Mouse (Mus musculus): Measurements from ENCODE around the gene Ltc4s. TPM values are rescaled to one million over a fixed set of nuclear protein-coding genes. Genes with fewer than 3 reads are reported as not detected.

Gene Ltc4s
- total and polyA plus RNA-seq, 3 experiments = 0.47 to 2.0 (median 1.4) TPM

- Histone ChIP-seq H3K9ac (ENCODE audit: insufficient read depth, low read depth) (no peak overlapping the region), H3K36me3 (replicated peaks in 1 of 2; ENCODE audit: control insufficient read depth in 1 of 2, insufficient read depth in 1 of 2, low read length in 1 of 2) (no peaks in the 10 kb centered on the region), H3K4me3 (replicated peaks in 1 of 3; ENCODE audit: low read depth in 2 of 3, low read length in 2 of 3, poor library complexity in 1 of 3) (no peak overlapping the region), H3K27me3 (replicated peaks) (no peaks in the 10 kb centered on the region), H3K27ac (ENCODE audit: insufficient read depth, low read depth) (no peak overlapping the region), H3K4me2 (ENCODE audit: insufficient read depth, low read depth, poor library complexity, severe bottlenecking) (no peak overlapping the region), H3K9me3 (replicated peaks; ENCODE audit: low read length) (no peaks in the 10 kb centered on the region), H3K4me1 (ENCODE audit: control insufficient read depth in 1 of 2, insufficient read depth in 2 of 2) (peaks cover 14 to 19% of the 10 kb centered on the region in 2 experiments), H3K79me2 (replicated peaks; ENCODE audit: control insufficient read depth, extremely low read depth, insufficient read depth, poor library complexity, severe bottlenecking) (no peaks in the 10 kb centered on the region)
- DNase-seq (ENCODE audit: extremely low read depth) = no peak
- no peak for TF ChIP-seq ZKSCAN1 (IDR thresholded peaks at IDR 0.05; ENCODE audit: borderline replicate concordance, low read depth, low read length)
- TF ChIP-seq JUND (conservative IDR thresholded peaks at IDR 0.05; ENCODE audit: low read depth, low read length) = no peak
- TF ChIP-seq MXI1 (IDR thresholded peaks at IDR 0.05; ENCODE audit: low read depth, low read length) = no peak
- no peak for TF ChIP-seq E2F4 (IDR thresholded peaks at IDR 0.05; ENCODE audit: insufficient replicate concordance, low read depth, low read length)
- no peak for TF ChIP-seq SIN3A (IDR thresholded peaks at IDR 0.05; ENCODE audit: low read length)
- TF ChIP-seq ZMIZ1 (IDR thresholded peaks at IDR 0.05; ENCODE audit: low read depth, low read length) = no peak
- no peak for TF ChIP-seq POLR2A (IDR thresholded peaks at IDR 0.05; ENCODE audit: low read depth, low read length)
- no peak for TF ChIP-seq RAD21 (IDR thresholded peaks at IDR 0.05; ENCODE audit: low read depth, low read length)
- no peak for TF ChIP-seq CHD2 (IDR thresholded peaks at IDR 0.05; ENCODE audit: low read length)
- TF ChIP-seq CHD1 (IDR thresholded peaks at IDR 0.05; ENCODE audit: low read depth, low read length) = no peak
- TF ChIP-seq PAX5 (IDR thresholded peaks at IDR 0.05; ENCODE audit: low read length) = no peak
- no peak for TF ChIP-seq ZNF384 (IDR thresholded peaks at IDR 0.05; ENCODE audit: low read depth, low read length)
- no peak for TF ChIP-seq USF1 (IDR thresholded peaks at IDR 0.05; ENCODE audit: low read depth, low read length)
- no peak for TF ChIP-seq GABPA (IDR thresholded peaks at IDR 0.05; ENCODE audit: insufficient replicate concordance, low read depth, low read length)
- TF ChIP-seq USF2 (conservative IDR thresholded peaks at IDR 0.05; ENCODE audit: low read depth, low read length) = no peak
- dilution Hi-C loops (cut with MboI; ENCODE audit: extremely low pct_ligation_motif_present, extremely low pct_unique_long_range_greater_than_20kb, low sequenced_read_pairs) (no loop called here), in situ Hi-C loops (cut with MboI; ENCODE audit: low pct_ligation_motif_present, low pct_unique_long_range_greater_than_20kb, low sequenced_read_pairs) (no loop called here)
Observed at GRCm38 (mm10) chr11:50248473-50249171, 10.2 kb upstream of the Ltc4s start.

DNA sequence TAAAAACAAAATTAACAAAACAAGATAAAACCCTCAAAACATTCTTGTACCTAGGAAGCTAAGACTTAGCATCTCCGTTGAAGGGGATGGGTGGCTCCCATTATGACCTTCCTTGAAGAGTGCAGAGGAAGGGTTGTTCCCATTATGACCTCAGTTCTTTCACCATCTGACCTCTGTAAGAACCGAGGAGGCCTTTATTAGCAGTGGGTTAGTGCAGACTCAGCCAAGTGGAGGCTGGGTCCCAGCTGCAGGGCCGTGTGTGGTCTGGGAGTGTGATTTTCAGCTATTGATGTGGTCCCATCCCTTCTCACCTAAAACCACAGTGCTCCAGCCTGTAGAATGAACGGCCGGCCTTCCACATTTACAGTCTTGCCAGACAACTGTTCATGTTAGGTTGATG lies 6.9 kb upstream of the Ltc4s start:
- in situ Hi-C loops (cut with MboI; ENCODE audit: low pct_ligation_motif_present, low pct_unique_long_range_greater_than_20kb, low sequenced_read_pairs) = no loop called here
- no peaks in the 10 kb centered on the region for H3K36me3 ChIP-seq (replicated peaks in 1 of 2; ENCODE audit: control insufficient read depth in 1 of 2, insufficient read depth in 1 of 2, low read length in 1 of 2)
- H3K27ac ChIP-seq (ENCODE audit: insufficient read depth, low read depth) = no peak overlapping the region
- H3K4me1 ChIP-seq (ENCODE audit: control insufficient read depth in 1 of 2, insufficient read depth in 2 of 2) = peaks cover 0 to 3% of the 10 kb centered on the region in 2 experiments; a peak in 1 of 4 replicates
- H3K4me2 ChIP-seq (ENCODE audit: insufficient read depth, low read depth, poor library complexity, severe bottlenecking) = no peak overlapping the region
- no peaks in the 10 kb centered on the region for H3K79me2 ChIP-seq (replicated peaks; ENCODE audit: control insufficient read depth, extremely low read depth, insufficient read depth, poor library complexity, severe bottlenecking)
- no peak for DNase-seq (ENCODE audit: extremely low read depth)
- H3K9ac ChIP-seq (ENCODE audit: insufficient read depth, low read depth) = no peak overlapping the region
- dilution Hi-C loops (cut with MboI; ENCODE audit: extremely low pct_ligation_motif_present, extremely low pct_unique_long_range_greater_than_20kb, low sequenced_read_pairs) = no loop called here
- no peaks in the 10 kb centered on the region for H3K9me3 ChIP-seq (replicated peaks; ENCODE audit: low read length)
- H3K4me3 ChIP-seq (replicated peaks in 1 of 3; ENCODE audit: low read depth in 2 of 3, low read length in 2 of 3, poor library complexity in 1 of 3) = no peak overlapping the region
- no peaks in the 10 kb centered on the region for H3K27me3 ChIP-seq (replicated peaks)
- no peak for TF ChIP-seq IRF4 (IDR thresholded peaks at IDR 0.05; ENCODE audit: low read depth, low read length)
- no peak for TF ChIP-seq ZKSCAN1 (IDR thresholded peaks at IDR 0.05; ENCODE audit: borderline replicate concordance, low read depth, low read length)
- no peak for TF ChIP-seq EP300 (IDR thresholded peaks at IDR 0.05; ENCODE audit: low read length)
- TF ChIP-seq JUND (conservative IDR thresholded peaks at IDR 0.05; ENCODE audit: low read depth, low read length) = no peak
- TF ChIP-seq SMC3 (IDR thresholded peaks at IDR 0.05; ENCODE audit: low read depth, low read length) = no peak
- no peak for TF ChIP-seq UBTF (IDR thresholded peaks at IDR 0.05; ENCODE audit: low read depth, low read length)
- no peak for TF ChIP-seq TBP (conservative IDR thresholded peaks at IDR 0.05; ENCODE audit: low read depth, low read length)
- TF ChIP-seq ZC3H11A (IDR thresholded peaks at IDR 0.05; ENCODE audit: low read depth, low read length) = no peak
- no peak for TF ChIP-seq POLR2A (IDR thresholded peaks at IDR 0.05; ENCODE audit: low read depth, low read length)
- no peak for TF ChIP-seq MYC (IDR thresholded peaks at IDR 0.05; ENCODE audit: low read depth, low read length)
- no peak for TF ChIP-seq ZMIZ1 (IDR thresholded peaks at IDR 0.05; ENCODE audit: low read depth, low read length)
- no peak for TF ChIP-seq RCOR1 (conservative IDR thresholded peaks at IDR 0.05; ENCODE audit: low read depth, low read length)
- TF ChIP-seq ELF1 (IDR thresholded peaks at IDR 0.05; ENCODE audit: low read depth, low read length) = no peak
- no peak for TF ChIP-seq PAX5 (IDR thresholded peaks at IDR 0.05; ENCODE audit: low read length)
